ENCODE assay signal across 14 mouse cellular contexts in genomic region chr14:75035431-75035830, GRCm38 (mm10). TPM values are rescaled to one million over a fixed set of nuclear protein-coding genes. Genes with fewer than 3 reads are reported as not detected.
DNase-seq lines count a peak whose midpoint lies in the region; ATAC-seq and TF ChIP-seq lines count a peak whose summit lies in the region.
"Had no signal": no experiment of that assay in that cellular context is flagged by ENCODE, and none has a peak within 500 bp of the region (broad histone marks: within the 10 kb centered on the region; RNA-seq: fewer than 3 reads in every experiment).

No protein-coding gene starts in this region.

- no peak overlapping the region for H3K27ac ChIP-seq in forebrain, postnatal 0 days (ENCODE audit: low read depth, low read length)
- H3K27ac ChIP-seq in forebrain, embryonic 11.5 days (ENCODE audit: low read depth, low read length), result no peak overlapping the region
- no peak overlapping the region for H3K27ac ChIP-seq in lung, postnatal 0 days (ENCODE audit: low read length)
- H3K27ac ChIP-seq in hindbrain, embryonic 14.5 days, result no peak overlapping the region
- H3K27ac ChIP-seq: heart, adult 2 months; left cerebral cortex, adult 2 months; stomach, embryonic 15.5 days had no signal

- TF ChIP-seq EP300 in lung, postnatal 0 days (IDR thresholded peaks at IDR 0.05), result no peak

- no peaks in the 10 kb centered on the region for H3K36me3 ChIP-seq in forebrain, postnatal 0 days (ENCODE audit: insufficient read depth)
- no peaks in the 10 kb centered on the region for H3K36me3 ChIP-seq in forebrain, embryonic 11.5 days (ENCODE audit: control insufficient read depth, insufficient read depth, low read length)
- no peaks in the 10 kb centered on the region for H3K36me3 ChIP-seq in lung, postnatal 0 days (ENCODE audit: insufficient read depth, low read length)
- H3K36me3 ChIP-seq in hindbrain, embryonic 14.5 days (replicated peaks; ENCODE audit: control insufficient read depth, insufficient read depth), result no peaks in the 10 kb centered on the region
- H3K36me3 ChIP-seq: stomach, embryonic 15.5 days had no signal

- peak; percentile 8 for DNase-seq in forebrain, postnatal 0 days
- DNase-seq in forebrain, embryonic 11.5 days (ENCODE audit: low spot score), result no peak
- no peak for DNase-seq in lung, postnatal 0 days (ENCODE audit: low spot score)
- no peak for DNase-seq in lung, postnatal 4 days
- DNase-seq in brain, adult 2 months (ENCODE audit: low read depth, low spot score), result peak; percentile 16
- peak; percentile 54 for DNase-seq in retina, postnatal 1 day
- DNase-seq in hindbrain, embryonic 14.5 days (ENCODE audit: low spot score), result no peak
- DNase-seq in natural killer cell, adult 2 months (ENCODE audit: low spot score in 2 of 2), result no peak
- DNase-seq: heart, adult 2 months; heart, postnatal 36 days; kidney, postnatal 14 days had no signal

- H3K4me1 ChIP-seq in forebrain, postnatal 0 days (ENCODE audit: insufficient read depth), result no peaks in the 10 kb centered on the region
- H3K4me1 ChIP-seq in forebrain, embryonic 11.5 days (replicated peaks; ENCODE audit: control insufficient read depth, insufficient read depth, low read length), result no peaks in the 10 kb centered on the region
- no peaks in the 10 kb centered on the region for H3K4me1 ChIP-seq in lung, postnatal 0 days (ENCODE audit: insufficient read depth, low read depth, low read length)
- H3K4me1 ChIP-seq in hindbrain, embryonic 14.5 days (replicated peaks; ENCODE audit: control insufficient read depth, insufficient read depth, low read length), result no peaks in the 10 kb centered on the region
- H3K4me1 ChIP-seq: stomach, embryonic 15.5 days had no signal

- TF ChIP-seq CTCF in forebrain, postnatal 0 days (IDR thresholded peaks at IDR 0.05; ENCODE audit: low read depth), result peak; percentile 35
- TF ChIP-seq CTCF in lung, postnatal 0 days (IDR thresholded peaks at IDR 0.05), result peak; percentile 47

- no peaks in the 10 kb centered on the region for H3K27me3 ChIP-seq in forebrain, postnatal 0 days (ENCODE audit: insufficient read depth, low read length)
- no peaks in the 10 kb centered on the region for H3K27me3 ChIP-seq in forebrain, embryonic 11.5 days (ENCODE audit: control insufficient read depth, insufficient read depth, low read length)
- no peaks in the 10 kb centered on the region for H3K27me3 ChIP-seq in lung, postnatal 0 days (replicated peaks; ENCODE audit: insufficient read depth, low read length)
- no peaks in the 10 kb centered on the region for H3K27me3 ChIP-seq in hindbrain, embryonic 14.5 days (ENCODE audit: control insufficient read depth, insufficient read depth, low read length)
- H3K27me3 ChIP-seq: stomach, embryonic 15.5 days had no signal

- WGBS in forebrain, postnatal 0 days, result 63% methylated on average over 11 of the region's 11 CpGs
- 50% methylated on average over 11 of the region's 11 CpGs for WGBS in forebrain, embryonic 11.5 days
- 63% methylated on average over 11 of the region's 11 CpGs for WGBS in lung, postnatal 0 days
- 62% methylated on average over 11 of the region's 11 CpGs for WGBS in hindbrain, embryonic 14.5 days

- ATAC-seq in forebrain, postnatal 0 days, result 0 out of 2 replicates have a peak, but pooled peaks have one; percentile 34
- no peak for ATAC-seq in forebrain, embryonic 11.5 days (replicated peaks; ENCODE audit: low FRiP score)
- no peak for ATAC-seq in lung, postnatal 0 days
- no peak for ATAC-seq in hindbrain, embryonic 14.5 days (ENCODE audit: low FRiP score)

- H3K4me3 ChIP-seq in forebrain, postnatal 0 days (ENCODE audit: low read depth, low read length), result no peak overlapping the region
- H3K4me3 ChIP-seq in forebrain, embryonic 11.5 days (ENCODE audit: low read depth, low read length), result no peak overlapping the region
- H3K4me3 ChIP-seq in lung, postnatal 0 days (ENCODE audit: low read depth, low read length), result no peak overlapping the region
- no peak overlapping the region for H3K4me3 ChIP-seq in hindbrain, embryonic 14.5 days (replicated peaks; ENCODE audit: low read length)
- H3K4me3 ChIP-seq: heart, adult 2 months; left cerebral cortex, adult 2 months; stomach, embryonic 15.5 days had no signal

- H3K9me3 ChIP-seq in forebrain, postnatal 0 days (ENCODE audit: low read length), result no peaks in the 10 kb centered on the region
- no peaks in the 10 kb centered on the region for H3K9me3 ChIP-seq in forebrain, embryonic 11.5 days (ENCODE audit: control insufficient read depth, low read length)
- no peaks in the 10 kb centered on the region for H3K9me3 ChIP-seq in lung, postnatal 0 days (ENCODE audit: low read length)
- no peaks in the 10 kb centered on the region for H3K9me3 ChIP-seq in hindbrain, embryonic 14.5 days (ENCODE audit: control insufficient read depth, low read length)
- H3K9me3 ChIP-seq: stomach, embryonic 15.5 days had no signal

- H3K9ac ChIP-seq in forebrain, postnatal 0 days, result no peak overlapping the region
- H3K9ac ChIP-seq in forebrain, embryonic 11.5 days (ENCODE audit: low read length), result no peak overlapping the region
- no peak overlapping the region for H3K9ac ChIP-seq in lung, postnatal 0 days (replicated peaks; ENCODE audit: low read depth)
- H3K9ac ChIP-seq in hindbrain, embryonic 14.5 days, result no peak overlapping the region
- H3K9ac ChIP-seq: stomach, embryonic 15.5 days had no signal

- H3K4me2 ChIP-seq in forebrain, postnatal 0 days (ENCODE audit: low read depth), result no peak overlapping the region
- no peak overlapping the region for H3K4me2 ChIP-seq in forebrain, embryonic 11.5 days (ENCODE audit: low read depth, low read length, severe bottlenecking)
- H3K4me2 ChIP-seq in lung, postnatal 0 days (replicated peaks; ENCODE audit: low read depth, low read length), result no peak overlapping the region
- H3K4me2 ChIP-seq in hindbrain, embryonic 14.5 days (replicated peaks), result no peak overlapping the region
- H3K4me2 ChIP-seq: liver, embryonic 11.5 days; stomach, embryonic 15.5 days had no signal

RNA-seq across cellular contexts. Expression of gene Rubcnl, which starts 19.6 kb away (rescaled TPM):
- 0.05 and 0.54 TPM in 2 replicates for total RNA-seq in forebrain, postnatal 0 days (2014; rRNA removed)
- polyA plus RNA-seq in forebrain, postnatal 0 days (2015; fragmentation: Nextera tagmentation; extraction: Ambion mirVana), result 0.09 and 0.17 TPM in 2 replicates
- 0.32 TPM in 2 replicates for polyA plus RNA-seq in forebrain, embryonic 11.5 days (2014; fragmentation: Nextera tagmentation; extraction: Ambion mirVana)
- polyA plus RNA-seq in lung, postnatal 0 days (2015; fragmentation: Nextera tagmentation; extraction: Ambion mirVana), result 0.27 TPM in 2 replicates
- 0.13 and 0.27 TPM in 2 replicates for polyA plus RNA-seq in hindbrain, embryonic 14.5 days (2014; fragmentation: Nextera tagmentation; extraction: Ambion mirVana)
- polyA plus RNA-seq: liver, embryonic 11.5 days had no signal

Comparison
In these comparisons a context has a peak if more than half of its experiments do, and no peak if none do; other contexts are left out.
1. DNase-seq: peak in forebrain, postnatal 0 days (single experiment), brain, adult 2 months (single experiment) and retina, postnatal 1 day (single experiment); none in forebrain, embryonic 11.5 days (single experiment), lung, postnatal 0 days (single experiment), lung, postnatal 4 days (0 of 2), hindbrain, embryonic 14.5 days (single experiment) and natural killer cell, adult 2 months (0 of 2).